Mouse (Mus musculus) cortical plate, adult 2 months (tissue): ENCODE measurements at regions not wholly inside any gene's neighbourhood (a gene's known extent, or its start where the extent isn't known, plus 50 kb on each side); places are given as distances from the start of the nearest gene placed in this dataset.

Experiments used
- CTCF ChIP-seq: fragments of 200-500 bp; IDR thresholded peaks from 2 replicates; pipeline ENCODE4 v1.5.1; 2011; ENCODE audit warnings: mild to moderate bottlenecking, control low read depth, low read length; ENCODE audit not compliant: insufficient read depth; ENCODE audit errors: extremely low read depth
- POLR2A ChIP-seq: fragments of 200-500 bp; IDR thresholded peaks from 2 replicates; pipeline ENCODE4 v1.6.1; 2011; ENCODE audit warnings: mild to moderate bottlenecking, low read length, control low read depth; ENCODE audit not compliant: insufficient read depth; ENCODE audit errors: extremely low read depth

DNA sequence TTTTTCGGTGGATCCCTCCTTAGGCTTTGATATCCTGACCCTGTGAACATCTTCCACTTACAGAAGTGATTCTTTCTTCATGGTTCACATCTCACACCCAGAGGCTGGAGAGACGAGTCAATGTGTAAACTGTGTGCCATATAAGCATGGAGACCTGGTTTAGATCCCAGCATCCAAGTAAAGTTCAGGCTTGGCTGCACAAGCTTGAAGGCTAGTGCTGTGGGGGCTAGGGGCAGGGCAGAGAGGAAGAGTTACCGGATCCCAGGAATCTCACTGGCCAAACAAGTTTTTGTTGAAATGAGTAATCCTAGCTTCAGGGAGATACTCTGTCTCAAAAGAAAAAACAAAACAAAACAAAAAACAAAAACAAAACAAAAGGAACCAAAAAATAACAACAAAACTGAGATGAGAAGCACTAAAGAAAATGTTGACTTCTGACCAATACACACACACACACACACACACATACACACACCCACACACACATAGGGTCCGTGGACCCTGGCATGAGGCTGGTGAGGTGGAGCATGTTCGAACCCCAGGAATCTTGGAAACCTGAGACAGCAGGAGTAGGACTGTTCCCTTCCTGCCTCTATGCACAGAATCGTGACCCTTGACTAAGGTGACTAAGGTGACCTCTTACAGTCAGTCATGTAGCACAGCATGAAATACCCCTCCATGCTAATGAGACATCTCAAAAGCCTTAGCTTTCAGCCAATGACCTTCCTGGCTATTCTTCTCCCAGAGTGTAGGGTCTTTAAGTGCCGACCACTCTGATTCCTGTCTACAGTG, 55.2 kb downstream of the Gm12728 start:
- no peak for TF ChIP-seq CTCF
- TF ChIP-seq POLR2A = no peak
